In the genomic region with DNA sequence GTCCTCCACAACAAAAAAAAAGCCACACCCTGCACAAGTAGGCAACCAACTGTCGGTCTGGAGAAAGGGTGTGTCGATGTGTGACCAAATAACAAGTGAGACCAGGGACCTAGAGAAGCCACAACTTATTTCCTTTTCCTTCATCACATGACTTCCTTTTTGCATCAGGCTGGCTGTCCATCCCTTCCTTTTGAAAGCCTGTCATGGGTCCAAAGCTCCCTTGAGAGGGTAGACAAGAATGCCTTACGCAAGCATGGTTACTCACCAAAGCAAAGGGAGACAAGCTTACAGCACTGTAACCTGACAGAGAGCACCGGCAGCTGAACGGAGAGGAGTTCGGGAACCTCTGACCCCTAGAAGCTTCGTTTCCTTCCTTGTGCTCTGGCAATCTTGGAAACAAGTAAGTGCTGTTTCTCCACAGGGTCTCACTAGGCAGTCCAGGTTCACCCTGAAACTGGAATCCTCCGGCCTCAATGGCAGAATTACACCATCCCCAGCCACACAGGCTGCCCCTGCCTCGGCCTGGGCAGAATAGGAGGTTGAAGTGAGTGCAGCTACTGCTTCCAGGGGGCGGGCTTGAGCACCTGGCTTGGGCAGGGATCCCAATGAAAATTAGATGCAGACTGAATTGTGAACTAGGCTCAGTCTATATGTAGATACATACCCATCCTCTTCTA, we compare ENCODE assay signal across 13 mouse cellular contexts.
DNase-seq lines count a peak whose midpoint lies in the region; ATAC-seq and TF ChIP-seq lines count a peak whose summit lies in the region.
"Had no signal": no experiment of that assay in that cellular context is flagged by ENCODE, and none has a peak within 500 bp of the region (broad histone marks: within the 10 kb centered on the region; RNA-seq: fewer than 3 reads in every experiment).

No protein-coding gene starts in this region.

- WGBS in cerebellum, adult 2 months, result 82% methylated on average over 10 of the region's 10 CpGs
- 70% methylated on average over 10 of the region's 10 CpGs for WGBS in hindbrain, embryonic 15.5 days

- H3K4me3 ChIP-seq in cerebellum, adult 2 months (replicated peaks; ENCODE audit: insufficient read depth, low read depth, low read length), result no peak overlapping the region
- no peak overlapping the region for H3K4me3 ChIP-seq in hindbrain, embryonic 15.5 days
- H3K4me3 ChIP-seq: liver, embryonic 13.5 days; myocyte had no signal

- TF ChIP-seq POLR2A in cerebellum, adult 2 months (IDR thresholded peaks at IDR 0.05; ENCODE audit: borderline replicate concordance, insufficient read depth, low read length), result no peak

- TF ChIP-seq CTCF in cerebellum, adult 2 months (IDR thresholded peaks at IDR 0.05; ENCODE audit: borderline replicate concordance, insufficient read depth, low read depth, low read length), result peak; percentile 6; the same call in 1 of the 2 replicates

- H3K27ac ChIP-seq in cerebellum, adult 2 months (ENCODE audit: insufficient read depth, low read length), result no peak overlapping the region
- H3K27ac ChIP-seq in hindbrain, embryonic 15.5 days (replicated peaks), result peak overlapping the region; percentile 71
- H3K27ac ChIP-seq: liver, embryonic 13.5 days had no signal

- H3K9ac ChIP-seq in hindbrain, embryonic 15.5 days, result no peak overlapping the region
- H3K9ac ChIP-seq: liver, embryonic 13.5 days had no signal

- no peaks in the 10 kb centered on the region for H3K9me3 ChIP-seq in hindbrain, embryonic 15.5 days

- H3K27me3 ChIP-seq in cerebellum, adult 2 months (ENCODE audit: control insufficient read depth, insufficient read depth, low read length), result no peaks in the 10 kb centered on the region
- H3K27me3 ChIP-seq in hindbrain, embryonic 15.5 days, result no peaks in the 10 kb centered on the region
- H3K27me3 ChIP-seq: liver, embryonic 13.5 days had no signal

- DNase-seq in cerebellum, adult 2 months, result no peak
- no peak for DNase-seq in cerebellum, adult 9-11 months
- peak; percentile 29 for DNase-seq in adipocyte (ENCODE audit: low spot score)
- no peak for DNase-seq in kidney, postnatal 36 days
- no peak for DNase-seq in gastrocnemius, postnatal 25 days
- DNase-seq in frontal cortex, postnatal 10 days (ENCODE audit: low spot score in 2 of 2), result no peak
- DNase-seq: adrenal gland, postnatal 36 days; gastrocnemius, postnatal 10 days; liver, embryonic 13.5 days; right cerebral cortex, postnatal 14 days had no signal

- H3K36me3 ChIP-seq in hindbrain, embryonic 15.5 days, result peaks cover 24% of the 10 kb centered on the region

- peak; percentile 73 for ATAC-seq in hindbrain, embryonic 15.5 days (ENCODE audit: low FRiP score, low read depth)
- ATAC-seq in monocyte, adult 5-6 weeks (replicated peaks; ENCODE audit: insufficient number of reproducible peaks, low FRiP score, low TSS enrichment, poor library complexity, severe bottlenecking), result peak; percentile 66

- no peak overlapping the region for H3K4me2 ChIP-seq in hindbrain, embryonic 15.5 days
- H3K4me2 ChIP-seq: liver, embryonic 13.5 days had no signal

- H3K4me1 ChIP-seq in cerebellum, adult 2 months (ENCODE audit: control insufficient read depth, insufficient read depth, low read length), result no peaks in the 10 kb centered on the region
- H3K4me1 ChIP-seq in hindbrain, embryonic 15.5 days (replicated peaks), result peaks cover 22% of the 10 kb centered on the region
- H3K4me1 ChIP-seq: liver, embryonic 13.5 days had no signal
